Mouse (Mus musculus) liver, embryonic 14.5 days (tissue): ENCODE results near the gene Gzmm. TPM values are rescaled to one million over a fixed set of nuclear protein-coding genes. Genes with fewer than 3 reads are reported as not detected.

Experiments
- ATAC-seq: fragments of 200-750 bp; cut with Nextera tagmentation; 2 replicates; pipeline ENCODE4 v1.8.0; 2017; ENCODE audit warnings: moderate number of reproducible peaks, mild to moderate bottlenecking, moderate library complexity; ENCODE audit not compliant: insufficient read depth
- DNase-seq, 3 experiments: peaks; one replicate each; pipeline ENCODE4 v3.0.0-alpha.2; 2012 to 2013; ENCODE audit warnings: low read depth in 3 of 3, low spot score in 3 of 3
- H3K27ac ChIP-seq: fragments of 300-500 bp; sonication (generic); 2 replicates; pipeline ENCODE4 v1.5.1; 2014; ENCODE audit warnings: moderate library complexity, mild to moderate bottlenecking, control low read depth, inconsistent platforms
- H3K27me3 ChIP-seq: fragments of 300-500 bp; sonication (generic); 2 replicates; pipeline ENCODE4 v1.6.1; 2014; ENCODE audit warnings: mild to moderate bottlenecking, low read length, moderate library complexity; ENCODE audit not compliant: control insufficient read depth, insufficient read depth
- H3K36me3 ChIP-seq: fragments of 300-500 bp; sonication (generic); replicated peaks from 2 replicates; pipeline ENCODE4 v1.6.1; 2014; ENCODE audit warnings: low read depth; ENCODE audit not compliant: control insufficient read depth, insufficient read depth
- H3K4me1 ChIP-seq, 2 experiments: fragments of 200-500 bp in 1 of 2; fragments of 300-500 bp in 1 of 2; sonication (generic) in 1 of 2; replicated peaks; 2 replicates each; pipeline ENCODE4 v1.6.1; 2012 to 2014; ENCODE audit warnings: antibody characterized with exemption in 1 of 2, inconsistent platforms in 1 of 2, low read length in 1 of 2; ENCODE audit not compliant: control insufficient read depth in 2 of 2, insufficient read depth in 2 of 2
- H3K4me2 ChIP-seq: fragments of 300-500 bp; sonication (generic); 2 replicates; pipeline ENCODE4 v1.6.1; 2014; ENCODE audit warnings: low read depth, mild to moderate bottlenecking, control low read depth, moderate library complexity
- H3K4me3 ChIP-seq, 2 experiments: fragments of 200-500 bp in 1 of 2; fragments of 300-500 bp in 1 of 2; sonication (generic) in 1 of 2; 2 replicates each; pipeline ENCODE4 v1.5.1; 2012 to 2014; ENCODE audit warnings: low read depth in 2 of 2, low read length in 2 of 2, mild to moderate bottlenecking in 2 of 2, control low read depth in 1 of 2, inconsistent platforms in 1 of 2, moderate library complexity in 1 of 2; ENCODE audit not compliant: insufficient read depth in 1 of 2
- H3K9ac ChIP-seq: fragments of 300-500 bp; sonication (generic); replicated peaks from 2 replicates; pipeline ENCODE4 v1.6.1; 2014; ENCODE audit warnings: mild to moderate bottlenecking, control low read depth, moderate library complexity
- H3K9me3 ChIP-seq: fragments of 300-500 bp; sonication (generic); 2 replicates; pipeline ENCODE4 v1.6.1; 2016; ENCODE audit warnings: low read length, mixed read lengths; ENCODE audit not compliant: control insufficient read depth
- CTCF ChIP-seq: IDR thresholded peaks from 2 replicates; pipeline ENCODE4 v1.5.1; 2016; ENCODE audit warnings: antibody characterized with exemption, low read depth, control low read depth
- EP300 ChIP-seq: IDR thresholded peaks from 2 replicates; pipeline ENCODE4 v1.6.1; 2016; ENCODE audit warnings: antibody characterized with exemption, low read depth
- WGBS: fragments of 180-500 bp; shearing (Covaris S2); extraction: QIAGEN DNeasy Blood & Tissue Kit; methylation state at CpG from one replicate; pipeline ENCODE4 v1.1.7; 2014; ENCODE audit not compliant: insufficient replicate concordance; 5-methylcytosine and 5-hydroxymethylcytosine counted together
- polyA plus RNA-seq, 2 experiments: library from polyadenylated mRNA; depleted of rRNA in 1 of 2; stranded (reverse) in 1 of 2; unstranded in 1 of 2; fragments of >200 nt; fragmentation: Nextera tagmentation in 1 of 2; extraction: Ambion mirVana in 1 of 2; gene quantifications; 2 replicates each; pipeline versions ENCODE4 v1.2.1 to v1.2.3; 2012 to 2014

Gene Gzmm
- polyA plus RNA-seq, 2 experiments: 0.13 TPM; not detected in 1

DNA sequence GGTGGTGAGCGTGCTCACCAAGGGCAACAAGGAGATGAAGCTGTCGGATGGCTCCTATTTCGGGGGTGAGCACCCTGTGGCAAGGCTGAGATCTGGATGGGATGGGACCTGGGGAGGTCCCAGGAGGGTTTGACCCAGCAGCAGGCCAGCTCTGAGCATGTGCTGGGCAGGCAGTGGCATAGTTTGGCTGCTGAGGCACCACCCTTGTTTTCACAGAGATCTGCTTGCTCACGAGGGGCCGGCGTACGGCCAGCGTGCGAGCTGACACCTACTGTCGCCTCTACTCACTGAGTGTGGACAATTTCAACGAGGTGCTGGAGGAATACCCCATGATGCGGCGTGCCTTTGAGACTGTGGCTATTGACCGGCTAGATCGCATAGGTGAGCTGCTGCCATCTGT, 45.0 kb downstream of the Gzmm start:
- H3K27ac ChIP-seq: no peak overlapping the region
- no peaks in the 10 kb centered on the region for H3K27me3 ChIP-seq
- H3K4me1 ChIP-seq: no peaks in the 10 kb centered on the region
- H3K4me2 ChIP-seq: no peak overlapping the region
- DNase-seq (no peak), ATAC-seq (no peak)
- H3K4me3 ChIP-seq: no peak overlapping the region
- no peaks in the 10 kb centered on the region for H3K9me3 ChIP-seq
- 90% methylated on average over 15 of the region's 15 CpGs for WGBS
- H3K9ac ChIP-seq: no peak overlapping the region
- TF ChIP-seq CTCF (no peak), EP300 (no peak)
- no peaks in the 10 kb centered on the region; the same call in 1 of the 2 replicates for H3K36me3 ChIP-seq

DNA sequence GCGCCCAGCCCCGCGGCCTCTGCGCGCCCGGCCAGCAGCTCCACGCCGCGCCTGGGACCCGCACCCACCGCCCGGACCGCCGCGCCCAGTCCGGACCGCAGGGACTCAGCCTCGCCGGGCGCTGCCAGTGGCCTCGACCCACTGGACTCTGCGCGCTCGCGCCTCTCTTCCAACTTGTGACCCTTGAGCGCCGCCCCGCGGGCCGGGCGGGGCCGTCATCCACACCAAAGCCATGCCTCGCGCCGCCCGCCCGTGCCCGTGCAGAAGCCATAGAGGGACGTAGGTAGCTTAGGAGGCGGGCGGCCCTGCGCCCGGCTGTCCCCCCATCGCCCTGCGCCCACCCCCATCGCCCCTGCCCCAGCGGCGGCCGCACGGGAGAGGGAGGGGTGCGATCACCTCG, 46.5 kb downstream of the Gzmm start:
- no peak overlapping the region for H3K4me2 ChIP-seq
- TF ChIP-seq EP300: no peak
- no peak for TF ChIP-seq CTCF
- H3K36me3 ChIP-seq: peaks cover 11% of the 10 kb centered on the region
- H3K9ac ChIP-seq: no peak overlapping the region
- no peak overlapping the region for H3K4me3 ChIP-seq
- no peaks in the 10 kb centered on the region for H3K4me1 ChIP-seq
- WGBS: 62% methylated on average over 51 of the region's 52 CpGs
- H3K27ac ChIP-seq: no peak overlapping the region
- no peak for ATAC-seq
- no peak for DNase-seq
- H3K27me3 ChIP-seq: no peaks in the 10 kb centered on the region
- H3K9me3 ChIP-seq: no peaks in the 10 kb centered on the region

DNA sequence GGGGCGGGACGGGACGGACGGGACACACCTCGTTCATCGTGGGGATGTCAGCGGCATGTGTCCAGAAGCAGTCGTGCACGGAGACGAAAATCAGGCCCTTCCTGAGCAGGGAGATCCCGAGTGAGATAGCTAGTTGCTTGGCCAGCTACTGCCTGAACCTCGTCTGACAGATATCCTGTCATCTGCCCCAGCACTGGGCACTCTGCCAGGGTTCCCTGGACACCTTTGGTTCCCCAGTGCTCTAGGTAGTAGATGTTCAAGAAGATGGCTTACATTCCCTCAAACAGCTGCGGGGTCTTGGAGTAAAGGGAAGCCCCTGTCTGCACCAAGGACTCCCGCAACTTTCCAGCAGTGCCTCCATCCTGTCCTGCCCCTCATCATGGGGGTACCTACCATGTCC, 47.9 kb downstream of the Gzmm start:
- no peak for ATAC-seq
- H3K27me3 ChIP-seq: no peaks in the 10 kb centered on the region
- DNase-seq: no peak

DNA sequence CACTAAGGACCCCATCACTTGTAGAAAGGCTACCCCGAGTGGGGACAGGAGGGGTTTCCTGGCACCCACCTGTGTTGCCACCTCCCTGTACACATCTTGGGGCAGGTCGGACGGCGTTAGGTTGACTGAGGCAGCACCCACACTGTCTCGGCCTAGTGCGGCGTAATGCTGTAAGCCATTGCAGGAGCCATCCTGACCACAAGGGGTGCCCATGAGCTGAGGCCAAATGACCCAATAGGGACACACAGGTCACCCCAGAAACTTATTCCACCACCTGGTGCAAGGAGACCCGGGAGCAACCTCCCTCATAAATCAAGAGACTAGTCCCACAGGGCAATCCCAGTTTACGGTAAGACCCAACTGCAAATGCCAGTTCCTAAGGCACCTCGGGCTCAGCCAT, 49.4 kb downstream of the Gzmm start:
- H3K4me3 ChIP-seq: no peak overlapping the region
- H3K9ac ChIP-seq: no peak overlapping the region
- TF ChIP-seq EP300 (no peak), CTCF (peak; percentile 87)
- peaks cover 14% of the 10 kb centered on the region for H3K36me3 ChIP-seq
- H3K27ac ChIP-seq: no peak overlapping the region
- H3K9me3 ChIP-seq: no peaks in the 10 kb centered on the region
- 87% methylated on average over 10 of the region's 10 CpGs for WGBS
- no peak overlapping the region for H3K4me2 ChIP-seq
- H3K4me1 ChIP-seq: no peaks in the 10 kb centered on the region
- ATAC-seq (no peak), DNase-seq (no peak)
- no peaks in the 10 kb centered on the region for H3K27me3 ChIP-seq

More for the DNA sequence above, 47.9 kb downstream of the Gzmm start:
- H3K4me3 ChIP-seq: no peak overlapping the region
- no peaks in the 10 kb centered on the region for H3K4me1 ChIP-seq
- no peak overlapping the region for H3K27ac ChIP-seq
- H3K9ac ChIP-seq: no peak overlapping the region
- no peak for TF ChIP-seq EP300
- TF ChIP-seq CTCF: no peak
- no peak overlapping the region for H3K4me2 ChIP-seq
- 82% methylated on average over 14 of the region's 14 CpGs for WGBS
- peaks cover 14% of the 10 kb centered on the region for H3K36me3 ChIP-seq
- H3K9me3 ChIP-seq: no peaks in the 10 kb centered on the region

DNA sequence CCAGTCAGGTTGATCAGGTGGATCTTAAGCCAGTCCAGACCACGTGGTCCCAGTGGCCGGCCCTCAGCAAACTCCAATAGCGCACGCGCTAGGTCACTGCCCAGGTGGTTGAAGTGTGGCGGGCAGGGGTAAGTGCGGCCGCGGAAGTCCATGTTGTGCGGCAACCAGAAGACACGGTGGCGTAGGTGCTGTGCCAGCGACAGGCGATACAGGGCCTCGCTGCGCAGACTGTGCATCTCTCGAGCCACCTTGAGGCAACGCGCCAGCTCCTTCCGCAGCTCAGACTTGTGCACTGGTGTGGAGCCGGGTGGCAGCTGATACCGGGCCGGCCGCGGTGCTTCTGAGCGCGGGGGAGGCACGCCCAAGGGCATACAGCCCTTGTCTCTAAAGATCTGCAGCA, 50.4 kb downstream of the Gzmm start:
- no peak for ATAC-seq
- no peak for DNase-seq
- H3K4me2 ChIP-seq: no peak overlapping the region
- no peak overlapping the region for H3K9ac ChIP-seq
- 86% methylated on average over 28 of the region's 28 CpGs for WGBS
- H3K4me1 ChIP-seq: no peaks in the 10 kb centered on the region
- peaks cover 14% of the 10 kb centered on the region for H3K36me3 ChIP-seq
- no peaks in the 10 kb centered on the region for H3K9me3 ChIP-seq
- H3K27me3 ChIP-seq: no peaks in the 10 kb centered on the region
- H3K27ac ChIP-seq: no peak overlapping the region
- no peak for TF ChIP-seq CTCF
- no peak for TF ChIP-seq EP300
- no peak overlapping the region for H3K4me3 ChIP-seq
